Mouse (Mus musculus) stomach, postnatal 0 days (tissue): Measurements from ENCODE around the gene Ska3. TPM values are rescaled to one million over a fixed set of nuclear protein-coding genes. Genes with fewer than 3 reads are reported as not detected.

Source experiments
- ATAC-seq: fragments of 200-750 bp; cut with Nextera tagmentation; 2 replicates; pipeline ENCODE4 v1.8.0; 2017; ENCODE audit not compliant: low FRiP score, low TSS enrichment
- DNase-seq: peaks from one replicate; pipeline ENCODE4 v3.0.0-alpha.2; 2016; ENCODE audit warnings: low spot score
- H3K27ac ChIP-seq: fragments of 300-500 bp; sonication (generic); replicated peaks from 2 replicates; pipeline ENCODE4 v1.5.1; 2014; ENCODE audit warnings: mild to moderate bottlenecking, control low read depth
- H3K27me3 ChIP-seq: fragments of 300-500 bp; sonication (generic); 2 replicates; pipeline ENCODE4 v1.6.1; 2014; ENCODE audit warnings: low read length; ENCODE audit not compliant: control insufficient read depth, insufficient read depth
- H3K36me3 ChIP-seq: fragments of 300-500 bp; sonication (generic); 2 replicates; pipeline ENCODE4 v1.6.1; 2014; ENCODE audit warnings: low read length, mixed read lengths; ENCODE audit not compliant: control insufficient read depth, insufficient read depth
- H3K4me1 ChIP-seq: fragments of 300-500 bp; sonication (generic); replicated peaks from 2 replicates; pipeline ENCODE4 v1.6.1; 2014; ENCODE audit warnings: antibody characterized with exemption; ENCODE audit not compliant: control insufficient read depth, insufficient read depth
- H3K4me2 ChIP-seq: fragments of 300-500 bp; sonication (generic); replicated peaks from 2 replicates; pipeline ENCODE4 v1.6.1; 2014; ENCODE audit warnings: low read depth, mild to moderate bottlenecking, control low read depth, moderate library complexity
- H3K4me3 ChIP-seq: fragments of 300-500 bp; sonication (generic); 2 replicates; pipeline ENCODE4 v1.5.1; 2014; ENCODE audit warnings: low read depth, low read length, control low read depth
- H3K9ac ChIP-seq: fragments of 300-500 bp; sonication (generic); 2 replicates; pipeline ENCODE4 v1.6.1; 2014; ENCODE audit warnings: mild to moderate bottlenecking, low read length, control low read depth, mixed read lengths
- H3K9me3 ChIP-seq: fragments of 300-500 bp; sonication (generic); 2 replicates; pipeline ENCODE4 v1.6.1; 2016; ENCODE audit warnings: low read length; ENCODE audit not compliant: control insufficient read depth
- CTCF ChIP-seq: IDR thresholded peaks from 2 replicates; pipeline ENCODE4 v1.5.1; 2016; ENCODE audit warnings: antibody characterized with exemption, low read depth, mild to moderate bottlenecking, moderate library complexity
- EP300 ChIP-seq: optimal IDR thresholded peaks from 2 replicates; pipeline ENCODE3; 2016; ENCODE audit warnings: antibody characterized with exemption
- WGBS: fragments of 180-500 bp; shearing (Covaris S2); extraction: QIAGEN DNeasy Blood & Tissue Kit; methylation state at CpG from one replicate; pipeline ENCODE4 v1.1.7; 2014; 5-methylcytosine and 5-hydroxymethylcytosine counted together
- microRNA-seq: library from miRNA; unstranded; fragments of <30 nt; microRNA quantifications from one replicate; pipeline ENCODE4, GENCODE M21; 2016
- polyA plus RNA-seq: library from polyadenylated mRNA; unstranded; fragments of >200 nt; fragmentation: Nextera tagmentation; extraction: Ambion mirVana; gene quantifications from 2 replicates; pipeline ENCODE4 v1.2.1, GENCODE M21; 2015

Ska3 gene
- polyA plus RNA-seq, 1 experiment from 2014 or later = 7.4 TPM

- no peak for ATAC-seq
- 69% methylated on average over 10 of the region's 10 CpGs for WGBS
- no peaks in the 10 kb centered on the region for H3K9me3 ChIP-seq
- H3K4me1 ChIP-seq = no peaks in the 10 kb centered on the region
- no peak for DNase-seq
- no peak overlapping the region for H3K4me3 ChIP-seq
- TF ChIP-seq EP300 (no peak), CTCF (no peak)
- H3K27me3 ChIP-seq = no peaks in the 10 kb centered on the region
- no peak overlapping the region for H3K9ac ChIP-seq
- H3K27ac ChIP-seq = no peak overlapping the region
- H3K4me2 ChIP-seq = no peak overlapping the region
- H3K36me3 ChIP-seq = no peaks in the 10 kb centered on the region
Observed at GRCm38 (mm10) chr14:57760447-57761412, 65.3 kb downstream of the Ska3 start.

GRCm38 (mm10) chr14:57758237-57758636 is 67.7 kb downstream of the Ska3 start, which contains the start of gene Lats2:
Gene Lats2, minus strand, starts transcription at chr14:57758388.
- no peaks in the 10 kb centered on the region for H3K4me1 ChIP-seq
- no peaks in the 10 kb centered on the region for H3K9me3 ChIP-seq
- DNase-seq = no peak
- H3K27ac ChIP-seq = no peak within 1 kb of the TSS
- no peak within 1 kb of the TSS for H3K9ac ChIP-seq
- no peak within 1 kb of the TSS for H3K4me2 ChIP-seq
- no peak for ATAC-seq
- H3K27me3 ChIP-seq = no peaks in the 10 kb centered on the region
- H3K4me3 ChIP-seq = no peak within 1 kb of the TSS
- WGBS = 80% methylated on average over 4 of the region's 4 CpGs
- TF ChIP-seq CTCF (no peak), EP300 (no peak)
- no peaks in the 10 kb centered on the region for H3K36me3 ChIP-seq

Small RNA genes within 50 kb of the gene (microRNA-seq; reads per million reads assigned to microRNA genes)
- not detected for gene Mir3077

Other genes with a start within 250 kb of the Ska3 start
- 6.8 and 7.9 TPM in 2 replicates for gene Xpo4, start 160.8 kb downstream of the Ska3 start, polyA plus RNA-seq
- gene Gm49361, start 80.1 kb downstream of the Ska3 start, polyA plus RNA-seq = not detected in 2 replicates
- gene Lats2, start 67.8 kb downstream of the Ska3 start, polyA plus RNA-seq = 10.9 and 11.5 TPM in 2 replicates
- gene Sap18, start 28.0 kb downstream of the Ska3 start, polyA plus RNA-seq = 10.3 and 17.2 TPM in 2 replicates
- gene Mrpl57, start within 50 bp of the Ska3 start, polyA plus RNA-seq = 214 and 220 TPM in 2 replicates
- gene Zdhhc20, start 64.1 kb upstream of the Ska3 start, polyA plus RNA-seq = 46.0 and 48.6 TPM in 2 replicates
- 71.8 and 76.4 TPM in 2 replicates for gene Micu2, start 173.1 kb upstream of the Ska3 start, polyA plus RNA-seq
- 5.9 and 6.3 TPM in 2 replicates for gene Fgf9, start 244.4 kb upstream of the Ska3 start, polyA plus RNA-seq